Mouse (Mus musculus) heart, embryonic 12.5 days (tissue): ENCODE measurements at regions not wholly inside any gene's neighbourhood (a gene's known extent, or its start where the extent isn't known, plus 50 kb on each side); places are given as distances from the start of the nearest gene placed in this dataset.
A peak's percentile ranks its signal among the peaks of the same experiment; 100 is the strongest.

Experiments
- ATAC-seq: fragments of 200-750 bp; cut with Nextera tagmentation; 2 replicates; pipeline ENCODE4 v1.8.0; 2017; ENCODE audit warnings: moderate TSS enrichment, moderate library complexity; ENCODE audit not compliant: insufficient number of reproducible peaks, low FRiP score
- H3K27ac ChIP-seq: fragments of 300-500 bp; sonication (generic); 2 replicates; pipeline ENCODE4 v1.5.1; 2016; ENCODE audit warnings: mild to moderate bottlenecking, moderate library complexity; ENCODE audit not compliant: poor library complexity, severe bottlenecking
- H3K27me3 ChIP-seq: fragments of 300-500 bp; sonication (generic); replicated peaks from 2 replicates; pipeline ENCODE4 v1.6.1; 2016; ENCODE audit warnings: mild to moderate bottlenecking, moderate library complexity
- H3K36me3 ChIP-seq: fragments of 300-500 bp; sonication (generic); 2 replicates; pipeline ENCODE4 v1.6.1; 2016; ENCODE audit warnings: mild to moderate bottlenecking, moderate library complexity
- H3K4me1 ChIP-seq: fragments of 300-500 bp; sonication (generic); replicated peaks from 2 replicates; pipeline ENCODE4 v1.6.1; 2016; ENCODE audit warnings: mild to moderate bottlenecking
- H3K4me2 ChIP-seq: fragments of 300-500 bp; sonication (generic); 2 replicates; pipeline ENCODE4 v1.6.1; 2016; ENCODE audit warnings: mild to moderate bottlenecking, moderate library complexity
- H3K4me3 ChIP-seq: fragments of 300-500 bp; sonication (generic); 2 replicates; pipeline ENCODE4 v1.5.1; 2016; ENCODE audit warnings: mild to moderate bottlenecking
- H3K9ac ChIP-seq: fragments of 300-500 bp; sonication (generic); 2 replicates; pipeline ENCODE4 v1.6.1; 2016; ENCODE audit warnings: mild to moderate bottlenecking, moderate library complexity
- H3K9me3 ChIP-seq: fragments of 300-500 bp; sonication (generic); replicated peaks from 2 replicates; pipeline ENCODE4 v1.6.1; 2016; ENCODE audit warnings: mild to moderate bottlenecking, moderate library complexity
- WGBS: fragments of 180-500 bp; shearing (Covaris S2); methylation state at CpG from one replicate; pipeline ENCODE4 v1.1.7; 2016; 5-methylcytosine and 5-hydroxymethylcytosine counted together

DNA sequence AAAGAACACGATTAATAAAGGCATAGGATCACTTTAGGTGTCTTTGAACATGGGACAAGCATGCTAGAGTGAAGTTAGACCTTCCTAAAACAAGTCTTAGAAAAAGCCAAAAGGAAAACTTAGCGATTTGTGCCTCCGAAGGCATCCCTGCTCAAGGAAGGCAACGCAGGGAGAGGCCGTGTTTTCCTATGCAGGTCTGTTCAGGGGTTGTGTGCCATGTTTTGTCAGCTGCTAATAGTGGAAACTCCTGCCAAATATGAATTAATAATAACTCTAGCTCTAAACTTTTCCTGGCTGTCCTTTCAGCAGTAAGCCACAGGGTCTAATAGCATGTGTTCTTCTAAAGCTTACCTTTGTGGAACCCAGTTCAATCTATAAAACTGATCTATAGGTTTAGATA is 168.4 kb upstream of the Ccdc122 start:
- peaks cover 6% of the 10 kb centered on the region; the same call in 1 of the 2 replicates for H3K9me3 ChIP-seq
- H3K27ac ChIP-seq, result no peak overlapping the region
- no peak overlapping the region for H3K4me3 ChIP-seq
- WGBS, result 85% methylated on average over 5 of the region's 5 CpGs
- no peak overlapping the region for H3K9ac ChIP-seq
- no peak overlapping the region for H3K4me2 ChIP-seq
- no peaks in the 10 kb centered on the region for H3K36me3 ChIP-seq
- no peaks in the 10 kb centered on the region for H3K27me3 ChIP-seq
- no peaks in the 10 kb centered on the region for H3K4me1 ChIP-seq
- ATAC-seq, result no peak

GRCm38 (mm10) chr14:76864664-76865063 is 171.9 kb upstream of the Ccdc122 start:
- no peak overlapping the region for H3K4me2 ChIP-seq
- no peaks in the 10 kb centered on the region for H3K36me3 ChIP-seq
- no peak overlapping the region for H3K4me3 ChIP-seq
- no peak for ATAC-seq
- H3K9me3 ChIP-seq, result peaks cover 6% of the 10 kb centered on the region; the same call in 1 of the 2 replicates
- no peak overlapping the region for H3K27ac ChIP-seq
- H3K27me3 ChIP-seq, result no peaks in the 10 kb centered on the region
- H3K9ac ChIP-seq, result no peak overlapping the region
- no peaks in the 10 kb centered on the region for H3K4me1 ChIP-seq
- WGBS, result 69% methylated on average over 4 of the region's 4 CpGs

GRCm38 (mm10) chr14:76863035-76863706 is 173.4 kb upstream of the Ccdc122 start:
- H3K9ac ChIP-seq, result no peak overlapping the region
- no peak overlapping the region for H3K4me2 ChIP-seq
- no peaks in the 10 kb centered on the region for H3K36me3 ChIP-seq
- ATAC-seq, result no peak
- H3K9me3 ChIP-seq, result no peaks in the 10 kb centered on the region
- 78% methylated on average over 13 of the region's 13 CpGs for WGBS
- no peak overlapping the region for H3K4me3 ChIP-seq
- H3K27me3 ChIP-seq, result no peaks in the 10 kb centered on the region
- H3K4me1 ChIP-seq, result no peaks in the 10 kb centered on the region
- H3K27ac ChIP-seq, result no peak overlapping the region

GRCm38 (mm10) chr14:76858396-76858795 is 178.2 kb upstream of the Ccdc122 start:
- Histone ChIP-seq H3K9ac (no peak overlapping the region), H3K4me2 (no peak overlapping the region), H3K36me3 (no peaks in the 10 kb centered on the region), H3K9me3 (no peaks in the 10 kb centered on the region), H3K4me1 (peaks cover 13% of the 10 kb centered on the region), H3K27ac (no peak overlapping the region), H3K4me3 (no peak overlapping the region), H3K27me3 (no peaks in the 10 kb centered on the region)
- no peak for ATAC-seq
- WGBS, result 68% methylated on average over 5 of the region's 5 CpGs

- no peak for ATAC-seq
- 46% methylated on average over 10 of the region's 10 CpGs for WGBS
- H3K4me2 ChIP-seq, result peak overlapping the region; percentile 55; the same call in 1 of the 2 replicates
Measured at GRCm38 (mm10) chr14:76857196-76857773, 179.3 kb upstream of the Ccdc122 start.

GRCm38 (mm10) chr14:76856591-76856990 is 180.0 kb upstream of the Ccdc122 start:
- no peaks in the 10 kb centered on the region for H3K36me3 ChIP-seq
- no peaks in the 10 kb centered on the region for H3K27me3 ChIP-seq
- no peak for ATAC-seq
- no peak overlapping the region for H3K4me3 ChIP-seq
- peaks cover 17% of the 10 kb centered on the region for H3K4me1 ChIP-seq
- no peak overlapping the region for H3K9ac ChIP-seq
- no peaks in the 10 kb centered on the region for H3K9me3 ChIP-seq
- WGBS, result 8% methylated on average over 8 of the region's 8 CpGs
- peak overlapping the region; percentile 55 for H3K4me2 ChIP-seq
- no peak overlapping the region for H3K27ac ChIP-seq

More at GRCm38 (mm10) chr14:76857196-76857773, 179.3 kb upstream of the Ccdc122 start:
- H3K9me3 ChIP-seq, result no peaks in the 10 kb centered on the region
- H3K9ac ChIP-seq, result no peak overlapping the region
- H3K27me3 ChIP-seq, result no peaks in the 10 kb centered on the region
- no peaks in the 10 kb centered on the region for H3K36me3 ChIP-seq
- H3K4me3 ChIP-seq, result no peak overlapping the region
- no peak overlapping the region for H3K27ac ChIP-seq
- H3K4me1 ChIP-seq, result peaks cover 13% of the 10 kb centered on the region

GRCm38 (mm10) chr14:76854965-76855364 is 181.6 kb upstream of the Ccdc122 start:
- Histone ChIP-seq H3K27ac (no peak overlapping the region), H3K9ac (no peak overlapping the region), H3K36me3 (no peaks in the 10 kb centered on the region), H3K4me1 (peaks cover 25% of the 10 kb centered on the region), H3K27me3 (no peaks in the 10 kb centered on the region), H3K4me2 (no peak overlapping the region), H3K9me3 (no peaks in the 10 kb centered on the region), H3K4me3 (no peak overlapping the region)
- 75% methylated on average over 11 of the region's 11 CpGs for WGBS
- no peak for ATAC-seq

GRCm38 (mm10) chr14:76851473-76852214 is 184.9 kb upstream of the Ccdc122 start:
- Histone ChIP-seq H3K27me3 (no peaks in the 10 kb centered on the region), H3K36me3 (no peaks in the 10 kb centered on the region), H3K4me2 (no peak overlapping the region), H3K4me3 (no peak overlapping the region), H3K27ac (peak overlapping the region; percentile 6; the same call in 1 of the 2 replicates), H3K4me1 (peaks cover 18% of the 10 kb centered on the region), H3K9me3 (no peaks in the 10 kb centered on the region), H3K9ac (no peak overlapping the region)
- ATAC-seq, result no peak
- WGBS, result 30% methylated on average over 10 of the region's 10 CpGs

- Histone ChIP-seq H3K4me3 (no peak overlapping the region), H3K9me3 (no peaks in the 10 kb centered on the region), H3K36me3 (no peaks in the 10 kb centered on the region), H3K27ac (no peak overlapping the region), H3K4me2 (no peak overlapping the region), H3K9ac (no peak overlapping the region), H3K27me3 (no peaks in the 10 kb centered on the region), H3K4me1 (peaks cover 12% of the 10 kb centered on the region)
- WGBS, result 80% methylated on average over 4 of the region's 4 CpGs
- no peak for ATAC-seq
Measured at GRCm38 (mm10) chr14:76850641-76851040, 185.9 kb upstream of the Ccdc122 start.

- no peak overlapping the region for H3K27ac ChIP-seq
- H3K4me1 ChIP-seq, result peaks cover 12% of the 10 kb centered on the region
- WGBS, result 32% methylated on average over 13 of the region's 13 CpGs
- no peaks in the 10 kb centered on the region for H3K27me3 ChIP-seq
- H3K4me3 ChIP-seq, result peak overlapping the region; percentile 14; the same call in 1 of the 2 replicates
- ATAC-seq, result no peak
- H3K36me3 ChIP-seq, result no peaks in the 10 kb centered on the region
- no peak overlapping the region for H3K9ac ChIP-seq
- no peaks in the 10 kb centered on the region for H3K9me3 ChIP-seq
- peak overlapping the region; percentile 29 for H3K4me2 ChIP-seq
Measured at GRCm38 (mm10) chr14:76850051-76850450, 186.5 kb upstream of the Ccdc122 start.

DNA sequence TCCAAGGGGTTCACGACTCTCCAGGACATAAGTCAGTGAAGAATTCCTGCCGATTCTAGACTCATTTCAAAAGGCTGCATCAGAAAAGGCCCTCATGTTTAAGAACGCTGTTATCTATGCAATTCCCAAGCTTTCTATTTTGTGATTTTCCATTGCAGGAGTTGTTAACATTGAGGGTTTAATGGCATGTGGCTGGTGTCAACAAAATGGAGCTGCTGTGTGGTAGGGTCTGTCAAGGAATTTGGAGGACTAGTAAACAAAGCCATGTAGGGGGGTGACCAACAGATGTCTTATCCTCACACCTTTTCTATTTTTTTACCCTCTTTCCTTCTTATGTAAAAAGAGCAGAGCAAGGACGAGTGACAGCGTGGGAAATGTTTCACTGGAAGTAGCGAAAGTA is 186.9 kb upstream of the Ccdc122 start:
- WGBS, result 52% methylated on average over 6 of the region's 6 CpGs
- H3K4me2 ChIP-seq, result peak overlapping the region; percentile 29
- ATAC-seq, result no peak

More for the DNA sequence above, 186.9 kb upstream of the Ccdc122 start:
- Histone ChIP-seq H3K27ac (no peak overlapping the region), H3K9ac (no peak overlapping the region), H3K27me3 (no peaks in the 10 kb centered on the region), H3K9me3 (no peaks in the 10 kb centered on the region), H3K4me3 (peak overlapping the region; percentile 14; the same call in 1 of the 2 replicates), H3K36me3 (no peaks in the 10 kb centered on the region), H3K4me1 (peaks cover 12% of the 10 kb centered on the region)
